Mouse (Mus musculus): ENCODE results near the gene Rabgef1. TPM values are rescaled to one million over a fixed set of nuclear protein-coding genes. Genes with fewer than 3 reads are reported as not detected.

Rabgef1 gene
- 35.3 and 69.0 TPM in 2 replicates for polyA plus RNA-seq (2012)

GRCm38 (mm10) chr5:130171423-130171954 is at the start of gene Rabgef1:
Gene Rabgef1, plus strand, starts transcription at chr5:130171798.

GRCm38 (mm10) chr5:130144334-130145312 is 27.0 kb upstream of the Rabgef1 start, which contains the start of gene Kctd7:
Gene Kctd7, plus strand, starts transcription at chr5:130144861.

GRCm38 (mm10) chr5:130216781-130217180 is 45.2 kb downstream of the Rabgef1 start, which contains the start of gene Tmem248:
Gene Tmem248, plus strand, starts transcription at chr5:130217081.

GRCm38 (mm10) chr5:130255017-130255720 is 83.6 kb downstream of the Rabgef1 start, which contains the start of the genes Sbds and Tyw1:
Gene Sbds, minus strand, starts transcription at chr5:130255530.
Gene Tyw1, plus strand, starts transcription at chr5:130255619.

Other genes starting within 250 kb of the Rabgef1 start
- 8.4 and 8.6 TPM in 2 replicates for gene Vkorc1l1, start 229.8 kb upstream of the Rabgef1 start, polyA plus RNA-seq (2012)
- 49.1 and 57.2 TPM in 2 replicates for gene Gusb, start 168.7 kb upstream of the Rabgef1 start, polyA plus RNA-seq (2012)
- gene Asl, start 142.6 kb upstream of the Rabgef1 start, polyA plus RNA-seq (2012), result 29.9 and 31.8 TPM in 2 replicates
- gene Crcp, start 142.5 kb upstream of the Rabgef1 start, polyA plus RNA-seq (2012), result 9.2 and 12.2 TPM in 2 replicates
- gene Tpst1, start 98.5 kb upstream of the Rabgef1 start, polyA plus RNA-seq (2012), result 16.3 and 18.6 TPM in 2 replicates
- 6.0 and 12.9 TPM in 2 replicates for gene Kctd7, start 26.9 kb upstream of the Rabgef1 start, polyA plus RNA-seq (2012)
- 50.6 and 50.8 TPM in 2 replicates for gene Tmem248, start 45.3 kb downstream of the Rabgef1 start, polyA plus RNA-seq (2012)
- gene Sbds, start 83.7 kb downstream of the Rabgef1 start, polyA plus RNA-seq (2012), result 28.9 and 29.7 TPM in 2 replicates
- 7.7 and 9.6 TPM in 2 replicates for gene Tyw1, start 83.8 kb downstream of the Rabgef1 start, polyA plus RNA-seq (2012)
- gene Caln1, start 197.7 kb downstream of the Rabgef1 start, polyA plus RNA-seq (2012), result not detected in 2 replicates
- not detected in 2 replicates for gene A330070K13Rik, start 212.8 kb downstream of the Rabgef1 start, polyA plus RNA-seq (2012)